Mouse (Mus musculus): ENCODE results near the gene Aggf1.

The Aggf1 gene

GRCm38 (mm10) chr13:95332086-95332899 lies 42.9 kb downstream of the Aggf1 start:
- no peak for DNase-seq (ENCODE audit: extremely low spot score, low read depth, low spot score)

GRCm38 (mm10) chr13:95330507-95330906 lies 44.6 kb downstream of the Aggf1 start:
- no peak for DNase-seq (ENCODE audit: extremely low spot score, low read depth, low spot score)

GRCm38 (mm10) chr13:95328767-95329166 lies 46.4 kb downstream of the Aggf1 start:
- DNase-seq (ENCODE audit: extremely low spot score, low read depth, low spot score) = no peak

GRCm38 (mm10) chr13:95327345-95327741 lies 47.8 kb downstream of the Aggf1 start:
- DNase-seq (ENCODE audit: extremely low spot score, low read depth, low spot score) = no peak

GRCm38 (mm10) chr13:95326611-95327344 lies 48.4 kb downstream of the Aggf1 start:
- DNase-seq (ENCODE audit: extremely low spot score, low read depth, low spot score) = peak; percentile 47

GRCm38 (mm10) chr13:95325907-95326550 lies 49.1 kb downstream of the Aggf1 start:
- no peak for DNase-seq (ENCODE audit: extremely low spot score, low read depth, low spot score)

GRCm38 (mm10) chr13:95325080-95325906 lies 49.9 kb downstream of the Aggf1 start:
- DNase-seq (ENCODE audit: extremely low spot score, low read depth, low spot score) = peak; percentile 70

GRCm38 (mm10) chr13:95324626-95325079 lies 50.5 kb downstream of the Aggf1 start:
- DNase-seq (ENCODE audit: extremely low spot score, low read depth, low spot score) = no peak

- DNase-seq (ENCODE audit: extremely low spot score, low read depth, low spot score) = peak; percentile 12
Measured at GRCm38 (mm10) chr13:95323950-95324625, 51.1 kb downstream of the Aggf1 start.

- no peak for DNase-seq (ENCODE audit: extremely low spot score, low read depth, low spot score)
Measured at GRCm38 (mm10) chr13:95323400-95323799, 51.8 kb downstream of the Aggf1 start, which contains the start of gene Zbed3. TSS of gene Zbed3 (plus strand) at chr13:95323612.

GRCm38 (mm10) chr13:95320451-95320850 lies 54.7 kb downstream of the Aggf1 start:
- no peak for DNase-seq (ENCODE audit: extremely low spot score, low read depth, low spot score)

- DNase-seq (ENCODE audit: extremely low spot score, low read depth, low spot score) = no peak
Measured at GRCm38 (mm10) chr13:95319153-95319552, 56.0 kb downstream of the Aggf1 start.

GRCm38 (mm10) chr13:95312016-95312415 lies 63.1 kb downstream of the Aggf1 start:
- DNase-seq (ENCODE audit: extremely low spot score, low read depth, low spot score) = no peak

- no peak for DNase-seq (ENCODE audit: extremely low spot score, low read depth, low spot score)
Measured at GRCm38 (mm10) chr13:95307100-95307655, 68.0 kb downstream of the Aggf1 start.

- no peak for DNase-seq (ENCODE audit: extremely low spot score, low read depth, low spot score)
Measured at GRCm38 (mm10) chr13:95306596-95306995, 68.6 kb downstream of the Aggf1 start.

Measured in hindlimb bud, embryonic 11.5 days (tissue).